Mouse (Mus musculus) midbrain, postnatal 0 days (tissue): ENCODE data around the gene Kctd15. TPM values are rescaled to one million over a fixed set of nuclear protein-coding genes. Genes with fewer than 3 reads are reported as not detected.

ENCODE experiments used
- ATAC-seq: fragments of 200-750 bp; cut with Nextera tagmentation; 2 replicates; pipeline ENCODE4 v1.8.0; 2017; ENCODE audit warnings: moderate number of reproducible peaks, mild to moderate bottlenecking, moderate TSS enrichment, moderate library complexity; ENCODE audit not compliant: low FRiP score
- DNase-seq: peaks from one replicate; pipeline ENCODE4 v3.0.0-alpha.2; 2015; ENCODE audit warnings: low spot score
- H3K27ac ChIP-seq: fragments of 300-500 bp; sonication (generic); 2 replicates; pipeline ENCODE4 v1.5.1; 2014; ENCODE audit warnings: low read depth, mild to moderate bottlenecking, low read length, mixed read lengths
- H3K27me3 ChIP-seq: fragments of 300-500 bp; sonication (generic); 2 replicates; pipeline ENCODE4 v1.6.1; 2014; ENCODE audit warnings: low read length, control low read depth, mixed read lengths; ENCODE audit not compliant: insufficient read depth
- H3K36me3 ChIP-seq: fragments of 300-500 bp; sonication (generic); 2 replicates; pipeline ENCODE4 v1.6.1; 2014; ENCODE audit warnings: low read length, control low read depth, mixed read lengths; ENCODE audit not compliant: insufficient read depth
- H3K4me1 ChIP-seq: fragments of 300-500 bp; sonication (generic); 2 replicates; pipeline ENCODE4 v1.6.1; 2014; ENCODE audit warnings: mild to moderate bottlenecking, control low read depth, antibody characterized with exemption, low read length, mixed read lengths; ENCODE audit not compliant: insufficient read depth
- H3K4me2 ChIP-seq: fragments of 300-500 bp; sonication (generic); 2 replicates; pipeline ENCODE4 v1.6.1; 2014; ENCODE audit warnings: low read depth, mild to moderate bottlenecking, low read length, mixed read lengths; ENCODE audit not compliant: poor library complexity, severe bottlenecking
- H3K4me3 ChIP-seq: fragments of 300-500 bp; sonication (generic); 2 replicates; pipeline ENCODE4 v1.5.1; 2014; ENCODE audit warnings: low read depth, mild to moderate bottlenecking, low read length, moderate library complexity
- H3K9ac ChIP-seq: fragments of 300-500 bp; sonication (generic); replicated peaks from 2 replicates; pipeline ENCODE4 v1.6.1; 2014; ENCODE audit warnings: mild to moderate bottlenecking, low read length, moderate library complexity, mixed read lengths; ENCODE audit not compliant: poor library complexity, severe bottlenecking
- H3K9me3 ChIP-seq: fragments of 300-500 bp; sonication (generic); 2 replicates; pipeline ENCODE4 v1.6.1; 2016; ENCODE audit warnings: low read length, control low read depth
- CTCF ChIP-seq: IDR thresholded peaks from 2 replicates; pipeline ENCODE4 v1.5.1; 2016; ENCODE audit warnings: antibody characterized with exemption, mild to moderate bottlenecking
- WGBS: fragments of 180-500 bp; shearing (Covaris S2); extraction: QIAGEN DNeasy Blood & Tissue Kit; methylation state at CpG from one replicate; pipeline ENCODE4 v1.1.7; 2014; 5-methylcytosine and 5-hydroxymethylcytosine counted together
- polyA plus RNA-seq: library from polyadenylated mRNA; unstranded; fragments of >200 nt; fragmentation: Nextera tagmentation; extraction: Ambion mirVana; gene quantifications from 2 replicates; pipeline ENCODE4 v1.2.1, GENCODE M21; 2015
- total RNA-seq: library from RNA; depleted of rRNA; stranded (reverse); fragments of >200 nt; gene quantifications from 2 replicates; pipeline ENCODE4 v1.2.3, GENCODE M21; 2014; rRNA removed

Kctd15 gene
- 61.3 and 69.1 TPM in 2 replicates for total RNA-seq
- polyA plus RNA-seq, result 15.0 and 15.7 TPM in 2 replicates

GRCm38 (mm10) chr7:34656632-34657031, at the start of gene Kctd15:
Kctd15 (minus strand) TSS chr7:34656732.
- Histone ChIP-seq H3K27ac (peak within 1 kb of the TSS; percentile 93; the same call in 1 of the 2 replicates), H3K9me3 (no peaks in the 10 kb centered on the region), H3K4me2 (peak within 1 kb of the TSS; percentile 76), H3K36me3 (no peaks in the 10 kb centered on the region), H3K27me3 (no peaks in the 10 kb centered on the region), H3K9ac (peak within 1 kb of the TSS; percentile 86), H3K4me1 (no peaks in the 10 kb centered on the region), H3K4me3 (peak within 1 kb of the TSS; percentile 79)
- TF ChIP-seq CTCF, result no peak
- ATAC-seq (no peak), DNase-seq (no peak)
- 48% methylated on average over 5 of the region's 5 CpGs for WGBS

GRCm38 (mm10) chr7:34704401-34704800, 47.9 kb upstream of the Kctd15 start:
- H3K27me3 ChIP-seq, result no peaks in the 10 kb centered on the region

GRCm38 (mm10) chr7:34703437-34703836, 46.9 kb upstream of the Kctd15 start:
- Histone ChIP-seq H3K4me2 (no peak overlapping the region), H3K4me3 (no peak overlapping the region), H3K27ac (no peak overlapping the region), H3K27me3 (no peaks in the 10 kb centered on the region), H3K9me3 (no peaks in the 10 kb centered on the region), H3K36me3 (no peaks in the 10 kb centered on the region), H3K9ac (no peak overlapping the region), H3K4me1 (no peaks in the 10 kb centered on the region)
- ATAC-seq (no peak), DNase-seq (no peak)
- TF ChIP-seq CTCF, result no peak
- 51% methylated on average over 4 of the region's 4 CpGs for WGBS

More at GRCm38 (mm10) chr7:34704401-34704800, 47.9 kb upstream of the Kctd15 start:
- Histone ChIP-seq H3K27ac (no peak overlapping the region), H3K4me1 (no peaks in the 10 kb centered on the region), H3K4me2 (no peak overlapping the region), H3K9me3 (no peaks in the 10 kb centered on the region), H3K4me3 (no peak overlapping the region), H3K9ac (no peak overlapping the region), H3K36me3 (no peaks in the 10 kb centered on the region)
- ATAC-seq (no peak), DNase-seq (no peak)
- TF ChIP-seq CTCF, result no peak
- 46% methylated on average over 4 of the region's 4 CpGs for WGBS

- 25% methylated on average over 11 of the region's 11 CpGs for WGBS
- Histone ChIP-seq H3K4me1 (no peaks in the 10 kb centered on the region), H3K9ac (no peak overlapping the region), H3K27me3 (no peaks in the 10 kb centered on the region), H3K27ac (no peak overlapping the region), H3K36me3 (no peaks in the 10 kb centered on the region), H3K4me3 (no peak overlapping the region), H3K4me2 (no peak overlapping the region), H3K9me3 (no peaks in the 10 kb centered on the region)
- DNase-seq, result no peak
- ATAC-seq, result no peak
- no peak for TF ChIP-seq CTCF
Measured at GRCm38 (mm10) chr7:34702718-34703351, 46.3 kb upstream of the Kctd15 start.

GRCm38 (mm10) chr7:34699888-34700287, 43.4 kb upstream of the Kctd15 start:
- H3K4me2 ChIP-seq, result no peak overlapping the region
- no peaks in the 10 kb centered on the region for H3K9me3 ChIP-seq
- H3K4me1 ChIP-seq, result no peaks in the 10 kb centered on the region
- no peak for TF ChIP-seq CTCF
- no peaks in the 10 kb centered on the region for H3K27me3 ChIP-seq
- H3K4me3 ChIP-seq, result no peak overlapping the region
- H3K36me3 ChIP-seq, result no peaks in the 10 kb centered on the region
- WGBS, result 67% methylated on average over 3 of the region's 3 CpGs
- H3K9ac ChIP-seq, result no peak overlapping the region
- ATAC-seq (no peak), DNase-seq (no peak)
- no peak overlapping the region for H3K27ac ChIP-seq

GRCm38 (mm10) chr7:34698221-34698620, 41.7 kb upstream of the Kctd15 start:
- Histone ChIP-seq H3K4me1 (no peaks in the 10 kb centered on the region), H3K36me3 (no peaks in the 10 kb centered on the region), H3K27ac (no peak overlapping the region), H3K4me3 (no peak overlapping the region), H3K9ac (no peak overlapping the region), H3K4me2 (no peak overlapping the region), H3K27me3 (no peaks in the 10 kb centered on the region), H3K9me3 (no peaks in the 10 kb centered on the region)
- ATAC-seq (no peak), DNase-seq (no peak)
- WGBS, result 92% methylated on average over 9 of the region's 9 CpGs
- TF ChIP-seq CTCF, result no peak
